Mouse (Mus musculus): Measurements from ENCODE around the gene Ankfn1.

The Ankfn1 gene

GRCm38 (mm10) chr11:89676922-89677321, 100.5 kb downstream of the Ankfn1 start:
- no peak for DNase-seq (ENCODE audit: low spot score in 2 of 2)

DNA sequence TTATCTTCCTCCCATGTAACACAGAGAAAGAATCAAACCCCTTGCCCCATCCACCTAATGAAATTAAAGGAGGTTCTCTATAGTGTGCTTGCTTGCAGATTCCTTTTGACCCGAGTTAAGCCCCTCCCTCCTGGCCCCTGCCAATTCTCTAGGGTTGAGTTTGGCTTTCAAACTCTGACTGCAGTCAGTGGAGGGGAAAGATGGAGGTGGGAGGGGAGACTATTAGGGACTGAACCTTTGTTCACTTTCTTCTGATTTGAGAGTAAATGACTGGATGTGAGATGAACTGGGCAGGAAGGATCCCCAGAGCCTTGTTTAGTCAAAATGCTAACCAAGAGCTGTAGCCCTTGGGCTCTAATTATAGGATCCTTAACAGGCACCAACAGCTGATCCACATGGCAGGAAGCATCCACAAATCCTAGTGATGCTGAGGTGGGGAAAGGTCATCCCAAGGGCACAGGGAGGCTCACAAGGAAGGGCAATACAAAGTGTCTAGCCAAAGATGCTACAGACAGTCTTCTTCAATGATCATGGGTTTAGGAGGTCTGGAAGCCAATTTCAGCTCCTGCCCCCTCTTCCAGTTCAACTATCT, 103.4 kb downstream of the Ankfn1 start:
- no peak for DNase-seq (ENCODE audit: low spot score in 2 of 2)

GRCm38 (mm10) chr11:89672510-89673085, 104.9 kb downstream of the Ankfn1 start:
- no peak for DNase-seq (ENCODE audit: low spot score in 2 of 2)

DNA sequence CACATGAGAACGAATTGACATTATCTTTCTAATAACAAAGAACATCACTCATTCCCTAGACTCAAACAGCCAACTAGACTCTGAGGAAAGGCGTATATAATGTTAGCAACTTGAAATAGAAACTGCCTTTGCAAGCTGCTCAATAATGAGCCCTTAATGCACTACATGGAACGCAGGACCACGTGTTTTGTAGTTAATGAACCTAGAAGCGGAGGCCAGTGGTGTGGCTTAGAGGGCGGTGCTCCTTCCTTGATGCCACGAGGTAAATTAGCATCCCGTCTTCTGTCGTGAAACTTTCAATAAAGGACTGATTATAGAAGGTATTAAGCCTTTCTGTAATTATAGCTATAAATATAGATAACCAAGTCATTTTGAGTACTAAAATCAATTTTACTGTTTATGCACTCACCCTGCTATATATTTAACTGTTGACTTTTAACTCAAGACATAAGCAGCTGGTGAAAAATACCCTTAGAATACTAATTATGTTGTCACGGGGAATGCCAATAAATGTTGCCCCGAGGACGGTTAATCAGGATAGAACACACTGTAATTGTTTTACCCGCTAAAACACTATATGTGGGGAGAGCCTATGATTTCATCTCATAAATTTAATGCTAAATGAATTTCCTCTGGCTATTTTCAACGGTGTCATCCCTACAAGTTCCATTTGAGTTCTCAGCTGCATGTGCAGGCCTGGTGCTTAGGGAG, 112.1 kb downstream of the Ankfn1 start:
- DNase-seq (ENCODE audit: low spot score in 2 of 2), result no peak

GRCm38 (mm10) chr11:89659048-89659447, 118.4 kb downstream of the Ankfn1 start:
- no peak for DNase-seq (ENCODE audit: low spot score in 2 of 2)

DNA sequence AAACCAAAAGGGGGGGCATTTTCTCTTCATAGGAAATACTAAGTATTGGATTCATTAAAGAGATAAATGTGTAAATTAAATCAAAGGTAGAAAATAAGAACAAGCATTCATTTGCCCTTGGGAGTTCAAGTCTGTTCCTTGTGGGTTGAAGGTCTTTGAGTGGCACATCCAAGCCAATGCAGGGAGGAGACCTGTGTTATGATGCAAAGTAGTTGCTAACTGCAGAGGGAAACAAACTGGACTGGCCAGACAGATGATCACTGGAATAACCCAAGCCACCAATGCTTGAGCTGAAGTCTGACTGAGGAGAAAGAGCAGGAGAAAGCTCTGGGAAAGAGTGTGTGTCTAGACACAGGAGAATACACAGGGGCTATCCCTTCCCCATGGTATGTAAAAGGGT, 120.9 kb downstream of the Ankfn1 start:
- DNase-seq (ENCODE audit: low spot score in 2 of 2), result no peak

DNA sequence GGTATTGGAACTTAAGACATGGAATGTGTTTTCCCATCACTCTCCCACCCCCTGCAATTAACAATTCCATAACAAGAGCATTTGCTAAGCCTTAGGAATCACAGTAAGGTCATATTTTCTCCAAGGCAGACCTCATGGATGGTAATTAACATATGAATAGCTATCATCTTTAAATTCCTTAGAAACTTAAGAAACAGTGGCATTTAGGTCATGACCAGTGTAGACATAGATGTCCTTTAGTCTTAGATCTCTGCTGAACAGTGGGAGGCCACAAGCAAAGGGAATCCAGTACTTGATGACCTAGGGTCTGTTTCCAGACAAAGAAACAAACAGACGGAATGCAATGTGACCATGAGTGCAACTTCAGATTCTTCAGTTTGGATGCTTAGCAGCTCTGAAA, 141.7 kb downstream of the Ankfn1 start:
- no peak for DNase-seq (ENCODE audit: low spot score in 2 of 2)

DNA sequence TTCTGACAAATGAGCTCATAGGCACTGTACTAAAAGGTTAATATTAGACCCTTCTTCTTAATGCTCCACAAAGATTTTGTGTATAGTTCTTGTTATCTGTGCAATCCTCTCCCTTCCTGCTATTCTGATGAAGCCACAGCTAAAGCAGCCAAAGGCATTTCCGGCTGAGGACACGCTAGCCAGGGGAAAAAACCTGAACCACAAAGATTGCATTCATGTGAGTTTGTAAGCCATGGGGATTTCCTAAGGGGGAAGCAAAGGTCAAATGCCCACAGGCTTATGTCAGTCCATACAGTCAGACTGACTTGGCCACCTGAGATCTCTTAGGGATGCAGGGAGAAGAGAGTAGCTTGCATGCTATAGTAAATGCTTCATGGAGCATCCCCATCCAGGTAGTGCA, 146.1 kb downstream of the Ankfn1 start:
- DNase-seq (ENCODE audit: low spot score in 2 of 2), result no peak

GRCm38 (mm10) chr11:89628562-89628961, 148.9 kb downstream of the Ankfn1 start:
- no peak for DNase-seq (ENCODE audit: low spot score in 2 of 2)

DNA sequence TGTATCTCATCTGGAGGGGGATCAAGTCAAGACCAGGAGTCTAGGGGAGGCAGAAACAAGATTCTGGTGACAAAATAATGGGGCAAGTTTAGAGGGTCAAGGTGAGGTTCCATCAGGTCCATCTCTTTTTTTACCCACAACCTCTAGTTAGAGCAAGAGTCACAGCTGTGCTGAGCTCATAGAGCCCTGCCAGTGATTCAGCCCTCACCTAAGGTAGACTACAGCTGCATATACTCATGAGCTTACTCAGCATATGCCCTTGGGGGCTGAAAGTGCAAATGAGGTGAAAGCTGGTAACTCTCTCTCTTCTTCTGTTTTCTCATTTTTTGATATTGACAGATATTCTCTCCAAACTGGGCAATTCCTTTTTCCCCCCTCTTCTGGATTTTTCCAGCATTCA, 150.2 kb downstream of the Ankfn1 start:
- no peak for DNase-seq (ENCODE audit: low spot score in 2 of 2)

- no peak for DNase-seq (ENCODE audit: low spot score in 2 of 2)
Observed at GRCm38 (mm10) chr11:89623698-89624445, 153.6 kb downstream of the Ankfn1 start.

- DNase-seq (ENCODE audit: low spot score in 2 of 2), result no peak
Observed at GRCm38 (mm10) chr11:89619955-89620354, 157.5 kb downstream of the Ankfn1 start.

GRCm38 (mm10) chr11:89615806-89616205, 161.6 kb downstream of the Ankfn1 start:
- DNase-seq (ENCODE audit: low spot score in 2 of 2), result peak; percentile 14 to 55

GRCm38 (mm10) chr11:89611596-89611995, 165.9 kb downstream of the Ankfn1 start:
- DNase-seq (ENCODE audit: low spot score in 2 of 2), result no peak

- DNase-seq (ENCODE audit: low spot score in 2 of 2), result peak; percentile 12 to 49
Observed at GRCm38 (mm10) chr11:89608071-89608470, 169.4 kb downstream of the Ankfn1 start.

GRCm38 (mm10) chr11:89607270-89607669, 170.2 kb downstream of the Ankfn1 start:
- no peak for DNase-seq (ENCODE audit: low spot score in 2 of 2)

DNA sequence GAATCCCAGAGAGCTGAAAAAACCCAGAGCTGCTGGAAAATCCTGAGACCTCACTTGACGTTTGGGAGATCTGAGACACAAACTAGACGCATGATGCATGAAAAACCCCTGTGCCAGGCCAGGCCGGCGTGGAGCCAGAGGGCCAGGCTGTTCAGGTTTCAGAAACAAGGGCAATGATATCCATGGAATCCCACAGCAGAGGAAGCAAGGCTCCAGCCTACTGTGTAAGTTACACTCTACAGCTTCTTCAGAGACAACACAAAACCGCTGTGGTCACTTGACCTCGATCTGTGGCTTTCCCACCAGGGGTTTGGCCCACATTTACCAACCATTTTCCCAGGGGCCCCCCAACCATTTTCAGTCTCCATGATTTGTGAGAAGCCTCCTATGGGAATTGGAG, 171.1 kb downstream of the Ankfn1 start:
- DNase-seq (ENCODE audit: low spot score in 2 of 2), result no peak

- no peak for DNase-seq (ENCODE audit: low spot score in 2 of 2)
Observed at GRCm38 (mm10) chr11:89602966-89603365, 174.5 kb downstream of the Ankfn1 start.

DNA sequence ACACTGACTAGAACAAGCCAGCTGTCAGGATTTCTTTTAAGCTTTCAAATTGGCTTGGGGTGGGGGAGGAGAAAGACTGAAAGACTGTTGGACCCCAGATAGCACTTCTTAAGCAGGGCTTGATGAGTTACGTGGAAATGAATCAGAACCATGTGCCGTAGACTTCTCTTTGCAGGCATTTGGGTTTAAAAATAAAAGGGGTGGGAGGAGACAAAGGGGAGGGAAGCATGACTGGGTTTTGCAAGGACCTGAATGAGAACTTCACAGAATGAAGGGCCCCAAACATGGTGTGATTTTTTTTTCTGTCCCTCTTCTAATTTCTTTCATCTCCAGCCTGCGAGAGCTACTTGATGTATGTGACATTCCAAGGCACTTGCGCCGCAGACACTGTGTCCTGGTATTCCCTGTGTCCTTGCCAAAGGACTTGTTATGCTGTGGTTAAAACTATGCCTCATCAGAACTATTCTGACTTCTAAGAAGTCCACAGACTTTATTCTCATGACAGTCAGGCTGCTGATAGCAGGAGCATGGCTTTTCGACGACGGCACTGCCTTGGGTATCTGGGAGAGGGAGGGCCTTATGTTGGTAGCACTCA, 176.4 kb downstream of the Ankfn1 start:
- DNase-seq (ENCODE audit: low spot score in 2 of 2), result no peak

DNA sequence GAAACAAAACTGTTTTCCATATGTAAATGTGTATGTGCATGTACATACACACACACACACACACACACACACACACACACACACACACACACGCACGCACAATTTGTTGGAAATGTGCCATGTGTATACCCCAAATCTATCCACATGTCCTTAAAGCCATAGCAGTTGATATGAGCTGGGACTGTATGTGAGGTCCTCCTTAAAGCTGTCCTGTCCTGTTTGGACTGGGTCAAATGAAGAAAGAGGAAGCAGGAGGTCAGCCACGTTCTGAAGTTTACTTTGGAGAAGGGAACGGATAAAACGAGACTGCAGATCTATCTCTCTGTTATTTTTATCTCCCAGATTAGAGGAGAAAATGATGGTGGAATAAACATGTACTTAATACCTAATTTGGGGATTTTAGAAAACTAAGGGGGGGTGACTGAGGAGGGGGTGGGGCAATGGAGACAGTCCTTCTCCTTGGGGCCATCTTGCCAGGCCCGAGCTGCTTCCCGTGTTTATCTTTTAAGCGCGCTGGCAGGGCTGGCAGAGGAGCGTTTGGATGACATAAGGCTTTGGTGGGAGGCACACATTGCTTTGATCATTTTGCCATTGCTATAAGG, 187.1 kb downstream of the Ankfn1 start:
- DNase-seq (ENCODE audit: low spot score in 2 of 2), result no peak

DNA sequence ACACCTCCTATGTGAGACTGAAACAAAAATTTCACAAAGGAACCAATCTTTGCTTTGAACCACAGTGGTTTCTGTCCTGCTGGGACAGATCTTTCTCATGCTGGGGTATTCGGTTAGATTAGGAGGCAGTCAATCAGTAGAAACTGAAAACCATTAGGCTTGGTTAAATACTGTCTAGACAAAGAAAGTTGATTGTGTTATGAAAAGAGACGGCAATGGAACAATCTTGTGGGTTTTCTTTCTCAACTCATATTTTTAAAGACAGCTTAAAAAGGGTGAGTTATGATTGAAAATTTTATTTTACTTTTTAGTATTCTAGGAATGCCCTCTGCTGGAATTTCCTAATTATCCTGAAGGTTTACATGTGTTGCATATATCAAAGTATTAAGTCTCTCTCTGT, 191.1 kb downstream of the Ankfn1 start:
- no peak for DNase-seq (ENCODE audit: low spot score in 2 of 2)

DNA sequence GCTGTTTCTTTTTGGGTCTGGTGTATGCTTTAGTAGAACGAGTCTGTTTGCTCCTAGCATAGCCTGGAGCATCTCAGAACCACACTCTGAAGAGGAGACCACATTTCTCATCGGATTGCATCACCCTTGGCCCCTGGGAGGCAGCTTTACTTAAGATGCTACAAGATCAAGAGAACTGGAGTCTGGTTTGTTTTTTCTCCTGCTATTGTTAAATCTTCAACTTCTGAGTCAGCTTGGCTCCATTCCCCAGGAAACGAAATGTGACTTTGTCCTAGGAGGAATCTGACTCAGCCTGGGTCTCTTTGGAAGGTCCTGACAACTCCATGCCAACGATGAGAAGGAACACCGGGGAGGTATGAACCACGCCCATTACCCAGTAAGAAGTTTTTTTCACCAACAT, 197.6 kb downstream of the Ankfn1 start:
- DNase-seq (ENCODE audit: low spot score in 2 of 2), result no peak
